Mouse (Mus musculus): Measurements from ENCODE around the gene Mecom.

Mecom gene

GRCm38 (mm10) chr3:30207431-30207830, 340.4 kb downstream of the Mecom start:
- DNase-seq (ENCODE audit: low read depth, low spot score), result no peak

GRCm38 (mm10) chr3:30206123-30206522, 341.7 kb downstream of the Mecom start:
- no peak for DNase-seq (ENCODE audit: low read depth, low spot score)

- no peak for DNase-seq (ENCODE audit: low read depth, low spot score)
These were observed 344.0 kb downstream of the Mecom start for GRCm38 (mm10) chr3:30203764-30204163.

GRCm38 (mm10) chr3:30198854-30199253, 349.0 kb downstream of the Mecom start:
- DNase-seq (ENCODE audit: low read depth, low spot score), result no peak

GRCm38 (mm10) chr3:30198227-30198626, 349.6 kb downstream of the Mecom start:
- no peak for DNase-seq (ENCODE audit: low read depth, low spot score)

- no peak for DNase-seq (ENCODE audit: low read depth, low spot score)
These were observed 352.6 kb downstream of the Mecom start for GRCm38 (mm10) chr3:30195186-30195585.

- no peak for DNase-seq (ENCODE audit: low read depth, low spot score)
These were observed 355.4 kb downstream of the Mecom start for GRCm38 (mm10) chr3:30192294-30193007.

GRCm38 (mm10) chr3:30189325-30189724, 358.5 kb downstream of the Mecom start:
- no peak for DNase-seq (ENCODE audit: low read depth, low spot score)

GRCm38 (mm10) chr3:30187812-30188469, 359.9 kb downstream of the Mecom start:
- DNase-seq (ENCODE audit: low read depth, low spot score), result no peak

GRCm38 (mm10) chr3:30181807-30182481, 365.9 kb downstream of the Mecom start:
- peak; percentile 4 for DNase-seq (ENCODE audit: low read depth, low spot score)

- no peak for DNase-seq (ENCODE audit: low read depth, low spot score)
These were observed 371.2 kb downstream of the Mecom start for GRCm38 (mm10) chr3:30176615-30177014.

GRCm38 (mm10) chr3:30173812-30174211, 374.0 kb downstream of the Mecom start:
- no peak for DNase-seq (ENCODE audit: low read depth, low spot score)

- DNase-seq (ENCODE audit: low read depth, low spot score), result no peak
These were observed 379.2 kb downstream of the Mecom start for GRCm38 (mm10) chr3:30168396-30169186.

- DNase-seq (ENCODE audit: low read depth, low spot score), result no peak
These were observed 380.8 kb downstream of the Mecom start for GRCm38 (mm10) chr3:30167027-30167426.

GRCm38 (mm10) chr3:30164834-30165233, 383.0 kb downstream of the Mecom start:
- no peak for DNase-seq (ENCODE audit: low read depth, low spot score)

- no peak for DNase-seq (ENCODE audit: low read depth, low spot score)
These were observed 384.4 kb downstream of the Mecom start for GRCm38 (mm10) chr3:30163390-30163789.

GRCm38 (mm10) chr3:30160961-30161670, 386.7 kb downstream of the Mecom start:
- DNase-seq (ENCODE audit: low read depth, low spot score), result no peak

GRCm38 (mm10) chr3:30160346-30160745, 387.5 kb downstream of the Mecom start:
- DNase-seq (ENCODE audit: low read depth, low spot score), result no peak

GRCm38 (mm10) chr3:30157128-30157670, 390.6 kb downstream of the Mecom start:
- no peak for DNase-seq (ENCODE audit: low read depth, low spot score)

GRCm38 (mm10) chr3:30154390-30154789, 393.4 kb downstream of the Mecom start:
- DNase-seq (ENCODE audit: low read depth, low spot score), result no peak

GRCm38 (mm10) chr3:30153923-30154331, 393.9 kb downstream of the Mecom start:
- no peak for DNase-seq (ENCODE audit: low read depth, low spot score)
